Mouse (Mus musculus) inflammation-experienced regulatory T-cells, adult 16 weeks (primary cell): Measurements from ENCODE around the gene Cpe. TPM values are rescaled to one million over a fixed set of nuclear protein-coding genes. Genes with fewer than 3 reads are reported as not detected.

Source experiments
- polyA plus RNA-seq: library from polyadenylated mRNA; unstranded; fragments of 100-300 nt; shearing (Covaris generic); gene quantifications from one replicate; pipeline ENCODE4 v1.2.1, GENCODE M21; 2017

Cpe gene
- 4.0 TPM for polyA plus RNA-seq

GRCm38 (mm10) chr8:64692651-64693201 lies at the start of gene Cpe:
Gene Cpe (minus strand): TSS chr8:64693054.

GRCm38 (mm10) chr8:64733271-64733943 lies 40.6 kb upstream of the Cpe start, which contains the start of gene Msmo1:
Gene Msmo1 (minus strand): TSS chr8:64733792.

Other genes with a start within 250 kb of the Cpe start
- gene Msmo1, start 40.7 kb upstream of the Cpe start, polyA plus RNA-seq, result 73.4 TPM
- 2.2 TPM for gene Klhl2, start 157.0 kb upstream of the Cpe start, polyA plus RNA-seq